Mouse (Mus musculus): ENCODE measurements around the gene Tk2. TPM values are rescaled to one million over a fixed set of nuclear protein-coding genes. Genes with fewer than 3 reads are reported as not detected.
"Not testable (repeated sequence)": the region's sequence is repeated elsewhere in the genome, so short reads cannot be mapped to it uniquely, and the experiment has no call there.

The Tk2 gene
- 37.8 and 38.4 TPM in 2 replicates for polyA plus RNA-seq (2016; fragmentation: Nextera tagmentation; extraction: Ambion mirVana)

DNA sequence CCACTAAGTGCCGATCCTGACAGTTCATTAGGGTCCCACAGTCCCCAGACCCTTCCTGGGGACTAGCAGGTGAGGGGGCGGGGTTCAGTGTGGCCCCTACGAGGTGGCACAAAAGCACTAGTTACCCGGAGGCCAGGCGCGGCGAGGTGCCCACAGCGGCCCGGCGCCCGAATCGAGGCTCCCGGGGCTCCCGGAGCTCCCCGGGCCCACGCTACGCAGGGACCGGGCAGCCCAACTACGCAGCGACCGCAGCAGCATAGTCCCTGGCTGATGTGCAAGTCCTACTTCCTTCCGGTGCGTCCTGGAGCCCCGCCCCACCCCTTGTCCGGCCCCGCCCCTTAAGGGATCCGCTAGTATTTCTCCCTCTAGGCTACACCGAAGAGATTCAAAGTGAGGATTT lies at the start of gene Tk2:
Gene Tk2, minus strand, starts transcription at position 283 of the 400 bp plus-strand sequence.
- peak; percentile 92 for ATAC-seq (ENCODE audit: low FRiP score)

DNA sequence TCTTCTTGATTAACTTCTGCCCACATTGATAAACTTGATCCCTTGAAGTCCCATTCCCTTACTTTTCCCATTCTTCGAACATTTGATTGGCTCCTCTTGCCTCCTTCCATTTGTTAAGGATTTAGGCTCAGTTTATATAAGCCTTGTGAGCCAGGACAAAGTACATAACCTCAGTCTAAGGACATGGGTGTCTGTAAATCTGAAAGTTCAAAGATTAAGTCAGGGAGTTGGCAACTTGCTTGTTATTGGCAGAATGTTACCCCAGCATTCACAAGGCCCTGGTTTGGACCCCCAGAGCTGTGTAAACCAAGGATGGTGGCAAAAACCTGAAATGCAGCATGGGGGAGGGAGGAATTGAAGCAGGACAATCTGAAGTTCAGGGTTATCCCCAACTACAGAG lies 46.0 kb upstream of the Tk2 start:
- no peaks in the 10 kb centered on the region for H3K9me3 ChIP-seq (replicated peaks)
- H3K27me3 ChIP-seq: no peaks in the 10 kb centered on the region
- H3K4me1 ChIP-seq: no peaks in the 10 kb centered on the region
- ATAC-seq (ENCODE audit: low FRiP score): no peak
- WGBS: 87% methylated on average over 1 of the region's 1 CpGs
- H3K27ac ChIP-seq: no peak overlapping the region
- H3K4me3 ChIP-seq: no peak overlapping the region
- H3K9ac ChIP-seq: no peak overlapping the region
- H3K36me3 ChIP-seq: no peaks in the 10 kb centered on the region
- H3K4me2 ChIP-seq (replicated peaks): no peak overlapping the region

More for the DNA sequence above, at the start of gene Tk2:
- Histone ChIP-seq H3K4me2 (replicated peaks) (peak within 1 kb of the TSS; percentile 82), H3K4me3 (peak within 1 kb of the TSS; percentile 85), H3K9me3 (replicated peaks) (no peaks in the 10 kb centered on the region), H3K9ac (peak within 1 kb of the TSS; percentile 89), H3K36me3 (peaks cover 13% of the 10 kb centered on the region), H3K27ac (0 out of 2 replicates have a peak within 1 kb of the TSS, but pooled peaks have one; percentile 4), H3K27me3 (no peaks in the 10 kb centered on the region), H3K4me1 (peaks cover 23% of the 10 kb centered on the region)
- under 1% methylated on average over 28 of the region's 28 CpGs for WGBS

- not testable (repeated sequence) for H3K4me3 ChIP-seq; ATAC-seq (ENCODE audit: low FRiP score); H3K27me3 ChIP-seq; H3K36me3 ChIP-seq; H3K4me2 ChIP-seq (replicated peaks); H3K4me1 ChIP-seq; H3K27ac ChIP-seq; H3K9me3 ChIP-seq (replicated peaks); H3K9ac ChIP-seq
- 88% methylated on average over 12 of the region's 12 CpGs for WGBS
Observed at GRCm38 (mm10) chr8:104293081-104293480, 44.7 kb upstream of the Tk2 start, which contains the start of gene Cmtm2a. TSS of gene Cmtm2a (minus strand) at chr8:104293181.

DNA sequence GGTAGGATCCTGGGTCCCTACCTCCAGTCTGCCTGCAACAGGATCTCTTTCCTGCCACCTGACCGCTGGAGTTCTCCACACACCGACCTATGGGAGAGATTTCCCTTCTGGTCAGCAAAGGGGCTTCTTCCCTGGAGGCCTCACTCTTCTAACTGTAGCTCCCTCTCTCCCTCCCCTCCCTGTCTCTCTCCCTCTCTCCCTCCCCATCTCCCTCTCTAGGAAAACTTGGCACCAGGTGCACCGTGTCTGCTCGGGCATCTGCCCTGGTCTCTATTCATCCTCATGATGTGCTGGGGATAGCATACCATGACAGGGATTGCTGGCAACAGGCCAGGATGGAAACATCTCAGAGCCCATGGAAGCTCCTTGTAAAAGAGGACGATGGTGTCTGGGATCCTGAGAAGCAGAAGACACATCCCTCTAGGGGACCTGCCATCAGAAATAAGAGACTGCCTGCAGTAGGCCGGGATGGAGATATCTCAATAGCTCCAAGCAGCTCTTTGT lies 20.6 kb upstream of the Tk2 start:
- no peak overlapping the region for H3K4me2 ChIP-seq (replicated peaks)
- peaks cover 6% of the 10 kb centered on the region; the same call in 1 of the 2 replicates for H3K36me3 ChIP-seq
- ATAC-seq (ENCODE audit: low FRiP score): no peak
- H3K27me3 ChIP-seq: no peaks in the 10 kb centered on the region
- H3K4me1 ChIP-seq: no peaks in the 10 kb centered on the region
- no peak overlapping the region for H3K4me3 ChIP-seq
- no peaks in the 10 kb centered on the region for H3K9me3 ChIP-seq (replicated peaks)
- H3K27ac ChIP-seq: no peak overlapping the region
- H3K9ac ChIP-seq: no peak overlapping the region
- 89% methylated on average over 6 of the region's 6 CpGs for WGBS

- no peak for ATAC-seq (ENCODE audit: low FRiP score)
- Histone ChIP-seq H3K9me3 (replicated peaks) (no peaks in the 10 kb centered on the region), H3K9ac (no peak overlapping the region), H3K27me3 (no peaks in the 10 kb centered on the region), H3K36me3 (peaks cover 12% of the 10 kb centered on the region), H3K4me3 (no peak overlapping the region), H3K27ac (no peak overlapping the region), H3K4me2 (replicated peaks) (no peak overlapping the region), H3K4me1 (no peaks in the 10 kb centered on the region)
Observed at GRCm38 (mm10) chr8:104268368-104268767, 20.0 kb upstream of the Tk2 start.

GRCm38 (mm10) chr8:104264271-104264935 lies 16.0 kb upstream of the Tk2 start:
- H3K27me3 ChIP-seq; ATAC-seq (ENCODE audit: low FRiP score); H3K4me2 ChIP-seq (replicated peaks); H3K9me3 ChIP-seq (replicated peaks); H3K4me3 ChIP-seq; H3K4me1 ChIP-seq; H3K27ac ChIP-seq; H3K9ac ChIP-seq: not testable (repeated sequence)
- 96% methylated on average over 22 of the region's 22 CpGs for WGBS
- H3K36me3 ChIP-seq: peaks cover 18% of the 10 kb centered on the region

DNA sequence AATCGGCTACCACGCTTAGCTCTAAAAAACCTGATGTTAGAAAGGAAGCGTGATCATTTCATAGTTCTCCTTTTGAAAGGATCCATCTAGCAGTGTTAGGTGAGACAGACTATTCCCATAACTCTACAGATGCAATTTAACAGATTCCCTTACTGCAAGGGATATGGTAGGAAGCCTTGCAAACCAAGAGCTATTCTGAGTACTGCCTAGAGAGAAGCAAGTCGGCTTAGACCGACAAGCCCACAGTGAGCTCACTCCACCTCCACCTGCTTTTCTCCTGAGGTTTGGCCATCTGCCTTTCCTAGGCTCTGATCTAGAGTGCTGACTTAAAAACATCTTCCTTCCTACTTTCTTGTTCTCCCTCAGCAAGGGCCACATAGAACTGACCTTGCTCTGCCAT lies 13.4 kb upstream of the Tk2 start:
- WGBS: 95% methylated on average over 5 of the region's 5 CpGs
- H3K9me3 ChIP-seq (replicated peaks); H3K9ac ChIP-seq; H3K4me2 ChIP-seq (replicated peaks); H3K27me3 ChIP-seq; H3K4me3 ChIP-seq; H3K27ac ChIP-seq; H3K4me1 ChIP-seq; ATAC-seq (ENCODE audit: low FRiP score): not testable (repeated sequence)
- H3K36me3 ChIP-seq: peaks cover 41% of the 10 kb centered on the region

DNA sequence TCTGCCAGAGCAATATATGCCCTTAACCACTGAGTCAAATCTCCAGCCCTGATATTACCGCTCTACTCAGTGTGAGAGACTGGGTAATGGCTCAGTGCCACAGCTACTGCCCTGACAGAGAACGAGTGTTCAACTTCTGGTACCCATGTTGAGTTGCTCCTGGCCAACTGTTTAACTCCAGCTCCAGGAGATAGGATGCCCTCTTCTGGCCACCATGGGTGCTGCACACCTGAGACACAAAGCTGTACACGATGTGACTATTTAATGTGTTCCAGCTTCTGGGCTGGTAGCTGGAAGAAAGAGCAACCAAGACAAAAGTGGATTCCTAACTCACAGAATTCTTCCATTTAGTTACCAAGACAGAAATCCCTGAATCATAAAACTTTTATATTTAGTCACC lies 4.7 kb upstream of the Tk2 start:
- ATAC-seq (ENCODE audit: low FRiP score): no peak
- Histone ChIP-seq H3K4me3 (no peak overlapping the region), H3K27me3 (no peaks in the 10 kb centered on the region), H3K4me1 (peaks cover 10% of the 10 kb centered on the region; the same call in 1 of the 2 replicates), H3K36me3 (peaks cover 8% of the 10 kb centered on the region), H3K9me3 (replicated peaks) (no peaks in the 10 kb centered on the region), H3K9ac (no peak overlapping the region), H3K27ac (no peak overlapping the region), H3K4me2 (replicated peaks) (no peak overlapping the region)
- WGBS: 84% methylated on average over 3 of the region's 3 CpGs

GRCm38 (mm10) chr8:104251461-104251860 lies 3.1 kb upstream of the Tk2 start:
- ATAC-seq (ENCODE audit: low FRiP score): 0 out of 2 replicates have a peak, but pooled peaks have one; percentile 5
- Histone ChIP-seq H3K27ac (no peak overlapping the region), H3K4me1 (peaks cover 23% of the 10 kb centered on the region), H3K4me2 (replicated peaks) (peak overlapping the region; percentile 74), H3K9ac (peak overlapping the region; percentile 69), H3K36me3 (no peaks in the 10 kb centered on the region), H3K27me3 (no peaks in the 10 kb centered on the region), H3K9me3 (replicated peaks) (no peaks in the 10 kb centered on the region), H3K4me3 (peak overlapping the region; percentile 64)
- WGBS: 0% methylated on average over 7 of the region's 7 CpGs

DNA sequence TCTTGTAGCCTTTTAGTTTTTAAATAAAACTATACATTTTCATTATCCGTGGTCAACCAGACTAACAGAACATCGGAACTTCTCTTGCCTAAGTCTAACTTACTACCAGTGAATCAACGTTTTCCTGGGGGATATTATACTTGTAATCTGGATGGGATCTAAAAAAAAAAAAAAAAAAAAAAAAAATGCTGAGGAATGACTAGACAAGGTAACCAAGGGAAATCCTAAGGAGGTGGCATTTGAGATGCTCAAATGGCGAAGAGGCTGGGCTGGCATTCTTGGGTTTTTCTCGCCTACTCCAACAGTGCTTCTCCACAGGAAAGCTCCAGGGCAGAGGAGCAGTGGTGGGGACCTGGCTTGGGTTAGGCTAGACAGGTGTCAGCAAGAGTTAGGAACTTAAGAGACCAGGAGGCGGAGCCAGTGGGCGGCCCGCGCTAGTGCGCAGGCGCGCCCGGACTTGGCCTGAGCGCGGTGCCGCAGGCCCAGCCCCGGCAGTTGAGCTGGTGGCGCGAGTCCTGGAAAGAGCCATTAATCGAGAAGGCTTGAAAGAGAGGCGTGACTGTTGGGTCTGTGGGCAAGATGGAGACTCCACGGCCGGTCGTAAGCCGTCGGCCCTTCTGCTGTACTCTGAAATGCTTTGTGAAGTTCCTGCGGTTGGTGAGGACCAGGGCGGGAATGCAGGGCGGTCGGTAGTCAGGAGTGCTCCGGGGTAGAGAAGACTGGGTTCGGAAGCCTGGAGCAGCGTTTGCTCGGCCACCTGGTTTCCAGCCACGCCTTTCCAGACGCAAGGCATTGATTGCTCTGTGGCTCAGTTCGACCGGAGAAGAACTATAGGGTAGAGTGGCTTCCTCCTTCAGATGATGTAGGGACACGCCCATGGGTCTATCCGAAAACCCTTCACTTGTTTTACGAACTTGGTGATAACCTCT lies 2.3 kb upstream of the Tk2 start, which contains the start of gene Cklf:
Gene Cklf, plus strand, starts transcription at position 423 of the 929 bp plus-strand sequence.
- Histone ChIP-seq H3K27me3 (no peaks in the 10 kb centered on the region), H3K27ac (peak within 1 kb of the TSS; percentile 79), H3K4me3 (peak within 1 kb of the TSS; percentile 64), H3K9ac (peak within 1 kb of the TSS; percentile 69), H3K4me2 (replicated peaks) (peak within 1 kb of the TSS; percentile 74), H3K36me3 (no peaks in the 10 kb centered on the region), H3K4me1 (peaks cover 23% of the 10 kb centered on the region), H3K9me3 (replicated peaks) (no peaks in the 10 kb centered on the region)
- WGBS: 4% methylated on average over 41 of the region's 41 CpGs
- peak; percentile 85 for ATAC-seq (ENCODE audit: low FRiP score)

GRCm38 (mm10) chr8:104249442-104249996 lies 1.2 kb upstream of the Tk2 start:
- 85% methylated on average over 7 of the region's 7 CpGs for WGBS
- Histone ChIP-seq H3K9ac (no peak overlapping the region), H3K9me3 (replicated peaks) (no peaks in the 10 kb centered on the region), H3K27me3 (no peaks in the 10 kb centered on the region), H3K4me3 (no peak overlapping the region), H3K4me1 (peaks cover 23% of the 10 kb centered on the region), H3K36me3 (peaks cover 6% of the 10 kb centered on the region; the same call in 1 of the 2 replicates), H3K27ac (no peak overlapping the region), H3K4me2 (replicated peaks) (no peak overlapping the region)
- ATAC-seq (ENCODE audit: low FRiP score): no peak

GRCm38 (mm10) chr8:104247908-104248275 lies 466 bp downstream of the Tk2 start:
- WGBS: 5% methylated on average over 11 of the region's 11 CpGs
- ATAC-seq (ENCODE audit: low FRiP score): peak; percentile 12
- Histone ChIP-seq H3K9ac (peak overlapping the region; percentile 89), H3K9me3 (replicated peaks) (no peaks in the 10 kb centered on the region), H3K27ac (no peak overlapping the region), H3K4me3 (peak overlapping the region; percentile 85), H3K36me3 (peaks cover 16% of the 10 kb centered on the region), H3K27me3 (no peaks in the 10 kb centered on the region), H3K4me1 (peaks cover 23% of the 10 kb centered on the region), H3K4me2 (replicated peaks) (peak overlapping the region; percentile 82)
